Mouse (Mus musculus) CH12.LX (cell line): ENCODE results near the gene Slc48a1.

Source experiments
- BHLHE40 ChIP-seq: IDR thresholded peaks from 2 replicates; pipeline ENCODE4 v1.6.1; 2011; ENCODE audit warnings: mild to moderate bottlenecking, low read depth, low read length, improper control_type of control experiment
- CTCF ChIP-seq, 2 experiments: IDR thresholded peaks in 1 of 2; conservative IDR thresholded peaks in 1 of 2; 2 replicates each; pipeline ENCODE4 v1.5.1; 2011 to 2012; ENCODE audit warnings: low read depth in 2 of 2, low read length in 2 of 2, improper control_type of control experiment in 1 of 2, inconsistent platforms in 1 of 2, mild to moderate bottlenecking in 1 of 2, moderate library complexity in 1 of 2
- E2F4 ChIP-seq: IDR thresholded peaks from 2 replicates; pipeline ENCODE4 v1.6.1; 2011; ENCODE audit warnings: low read depth, low read length, improper control_type of control experiment; ENCODE audit not compliant: insufficient replicate concordance
- ELF1 ChIP-seq: IDR thresholded peaks from 2 replicates; pipeline ENCODE4 v1.6.1; 2014; ENCODE audit warnings: low read depth, mild to moderate bottlenecking, inconsistent platforms, low read length, improper control_type of control experiment
- EP300 ChIP-seq: IDR thresholded peaks from 2 replicates; pipeline ENCODE4 v1.6.1; 2011; ENCODE audit warnings: low read length, improper control_type of control experiment
- GABPA ChIP-seq: IDR thresholded peaks from 2 replicates; pipeline ENCODE4 v1.6.1; 2012; ENCODE audit warnings: low read depth, low read length, improper control_type of control experiment, inconsistent platforms; ENCODE audit not compliant: insufficient replicate concordance
- HCFC1 ChIP-seq: IDR thresholded peaks from 2 replicates; pipeline ENCODE4 v1.6.1; 2012; ENCODE audit warnings: low read depth, mild to moderate bottlenecking, inconsistent platforms, low read length, improper control_type of control experiment
- KAT2A ChIP-seq: IDR thresholded peaks from 2 replicates; pipeline ENCODE4 v1.6.1; 2012; ENCODE audit warnings: low read length, improper control_type of control experiment, inconsistent platforms; ENCODE audit not compliant: insufficient replicate concordance
- MEF2A ChIP-seq: IDR thresholded peaks from 2 replicates; pipeline ENCODE4 v1.6.1; 2014; ENCODE audit warnings: low read depth, mild to moderate bottlenecking, inconsistent platforms, low read length, improper control_type of control experiment, borderline replicate concordance
- POLR2A ChIP-seq: IDR thresholded peaks from 2 replicates; pipeline ENCODE4 v1.6.1; 2011; ENCODE audit warnings: low read depth, mild to moderate bottlenecking, improper control_type of control experiment, low read length
- RCOR1 ChIP-seq: conservative IDR thresholded peaks from 2 replicates; pipeline ENCODE4 v1.6.1; 2012; ENCODE audit warnings: low read depth, mild to moderate bottlenecking, inconsistent platforms, low read length, improper control_type of control experiment
- TBP ChIP-seq: conservative IDR thresholded peaks from 2 replicates; pipeline ENCODE4 v1.6.1; 2011; ENCODE audit warnings: low read depth, low read length, improper control_type of control experiment
- ZC3H11A ChIP-seq: IDR thresholded peaks from 2 replicates; pipeline ENCODE4 v1.6.1; 2012; ENCODE audit warnings: low read depth, mild to moderate bottlenecking, inconsistent platforms, low read length, improper control_type of control experiment
- ZKSCAN1 ChIP-seq: IDR thresholded peaks from 2 replicates; pipeline ENCODE4 v1.6.1; 2012; ENCODE audit warnings: low read depth, inconsistent platforms, low read length, improper control_type of control experiment, borderline replicate concordance

GRCm38 (mm10) chr15:97784561-97785161 lies 6.3 kb downstream of the Slc48a1 start:
- no peak for TF ChIP-seq HCFC1
- no peak for TF ChIP-seq ZC3H11A
- no peak for TF ChIP-seq BHLHE40
- TF ChIP-seq E2F4: no peak
- no peak for TF ChIP-seq MEF2A
- TF ChIP-seq EP300: no peak
- TF ChIP-seq GABPA: no peak
- no peak for TF ChIP-seq POLR2A
- no peak for TF ChIP-seq RCOR1
- no peak for TF ChIP-seq CTCF (conservative IDR thresholded peaks at IDR 0.05 in 1 of 2, IDR thresholded peaks at IDR 0.05 in 1 of 2; ENCODE audit: low read depth in 2 of 2, low read length in 2 of 2)
- no peak for TF ChIP-seq ZKSCAN1
- TF ChIP-seq ELF1: no peak
- TF ChIP-seq TBP: no peak
- TF ChIP-seq KAT2A: no peak
